Mouse (Mus musculus) lung, adult 2 months (tissue): Measurements from ENCODE around the gene Lsm12.

Experiments used
- CTCF ChIP-seq: fragments of 200-500 bp; IDR thresholded peaks from 2 replicates; pipeline ENCODE4 v1.5.1; 2011; ENCODE audit warnings: mild to moderate bottlenecking, low read length, control low read depth; ENCODE audit not compliant: insufficient read depth
- POLR2A ChIP-seq: fragments of 200-500 bp; IDR thresholded peaks from 2 replicates; pipeline ENCODE4 v1.6.1; 2011; ENCODE audit warnings: low read depth, mild to moderate bottlenecking, control low read depth, low read length, borderline replicate concordance; ENCODE audit errors: extremely low read depth

GRCm38 (mm10) chr11:102186235-102186634, 1.1 kb upstream of the Lsm12 start:
- TF ChIP-seq CTCF (no peak), POLR2A (no peak)
